Mouse (Mus musculus): ENCODE data around the gene 5730409E04Rik. TPM values are rescaled to one million over a fixed set of nuclear protein-coding genes. Genes with fewer than 3 reads are reported as not detected.

Gene 5730409E04Rik
- polyA plus RNA-seq, 1 experiment: 63.3 TPM

GRCm38 (mm10) chr4:126647996-126648910, 38.6 kb downstream of the 5730409E04Rik start:
- Histone ChIP-seq H3K27ac (ENCODE audit: insufficient read depth, low read length) (no peak overlapping the region; the same call in 1 of the 2 replicates), H3K4me1 (ENCODE audit: control insufficient read depth, insufficient read depth, low read length) (no peaks in the 10 kb centered on the region; the same call in 1 of the 2 replicates), H3K4me3 (ENCODE audit: insufficient read depth, low read length) (no peak overlapping the region)
- TF ChIP-seq CTCF (IDR thresholded peaks at IDR 0.05; ENCODE audit: extremely low read depth, insufficient read depth, low read length): no peak
- TF ChIP-seq POLR2A (IDR thresholded peaks at IDR 0.05; ENCODE audit: extremely low read depth, insufficient read depth, low read length): no peak

GRCm38 (mm10) chr4:126653148-126653547, 43.5 kb downstream of the 5730409E04Rik start:
- H3K4me3 ChIP-seq (ENCODE audit: insufficient read depth, low read length): no peak overlapping the region
- H3K4me1 ChIP-seq (ENCODE audit: control insufficient read depth, insufficient read depth, low read length): no peaks in the 10 kb centered on the region
- TF ChIP-seq POLR2A (IDR thresholded peaks at IDR 0.05; ENCODE audit: extremely low read depth, insufficient read depth, low read length) (no peak), CTCF (IDR thresholded peaks at IDR 0.05; ENCODE audit: extremely low read depth, insufficient read depth, low read length) (no peak)
- H3K27ac ChIP-seq (ENCODE audit: insufficient read depth, low read length): no peak overlapping the region

- Histone ChIP-seq H3K27ac (ENCODE audit: insufficient read depth, low read length) (no peak overlapping the region), H3K4me1 (ENCODE audit: control insufficient read depth, insufficient read depth, low read length) (no peaks in the 10 kb centered on the region), H3K4me3 (ENCODE audit: insufficient read depth, low read length) (no peak overlapping the region)
- TF ChIP-seq CTCF (IDR thresholded peaks at IDR 0.05; ENCODE audit: extremely low read depth, insufficient read depth, low read length): no peak
- TF ChIP-seq POLR2A (IDR thresholded peaks at IDR 0.05; ENCODE audit: extremely low read depth, insufficient read depth, low read length): no peak
These were observed 45.7 kb downstream of the 5730409E04Rik start for GRCm38 (mm10) chr4:126655356-126655755.

- no peak overlapping the region for H3K27ac ChIP-seq (ENCODE audit: insufficient read depth, low read length)
- no peaks in the 10 kb centered on the region for H3K4me1 ChIP-seq (ENCODE audit: control insufficient read depth, insufficient read depth, low read length)
- TF ChIP-seq CTCF (IDR thresholded peaks at IDR 0.05; ENCODE audit: extremely low read depth, insufficient read depth, low read length) (no peak), POLR2A (IDR thresholded peaks at IDR 0.05; ENCODE audit: extremely low read depth, insufficient read depth, low read length) (no peak)
- H3K4me3 ChIP-seq (ENCODE audit: insufficient read depth, low read length): no peak overlapping the region
These were observed 51.6 kb downstream of the 5730409E04Rik start for GRCm38 (mm10) chr4:126661249-126661648.

Other genes with a start within 250 kb of the 5730409E04Rik start
- gene Ago3, start 180.3 kb upstream of the 5730409E04Rik start, polyA plus RNA-seq (2012; rRNA removed): 11.3 and 11.4 TPM in 2 replicates
- gene Ago1, start 141.2 kb upstream of the 5730409E04Rik start, polyA plus RNA-seq (2012; rRNA removed): 28.0 and 31.8 TPM in 2 replicates
- gene Ago4, start 76.3 kb upstream of the 5730409E04Rik start, polyA plus RNA-seq (2012; rRNA removed): 5.6 and 6.5 TPM in 2 replicates
- 0.62 and 0.77 TPM in 2 replicates for gene Clspn, start 52.9 kb upstream of the 5730409E04Rik start, polyA plus RNA-seq (2012; rRNA removed)
- 154 and 166 TPM in 2 replicates for gene Psmb2, start 67.8 kb downstream of the 5730409E04Rik start, polyA plus RNA-seq (2012; rRNA removed)
- not detected in 2 replicates for gene Tfap2e, start 126.4 kb downstream of the 5730409E04Rik start, polyA plus RNA-seq (2012; rRNA removed)
- gene Ncdn, start 143.6 kb downstream of the 5730409E04Rik start, polyA plus RNA-seq (2012; rRNA removed): 896 and 954 TPM in 2 replicates
- 43.0 and 43.6 TPM in 2 replicates for gene AU040320, start 143.7 kb downstream of the 5730409E04Rik start, polyA plus RNA-seq (2012; rRNA removed)